Mouse (Mus musculus) liver, adult (tissue): Measurements from ENCODE around the gene D630036H23Rik.

Source experiments
- GATA4 ChIP-seq: IDR thresholded peaks from 2 replicates; pipeline ENCODE4 v1.6.1; 2014; ENCODE audit warnings: mild to moderate bottlenecking, low read length; ENCODE audit not compliant: insufficient replicate concordance

D630036H23Rik gene

GRCm38 (mm10) chr12:36332676-36333075, 49.3 kb downstream of the D630036H23Rik start:
- no peak for TF ChIP-seq GATA4
